Mouse (Mus musculus) macrophage (primary cell): ENCODE measurements around the gene Jmjd8. TPM values are rescaled to one million over a fixed set of nuclear protein-coding genes. Genes with fewer than 3 reads are reported as not detected.

Source experiments
- H3K27ac ChIP-seq: fragments of 350-480 bp; formaldehyde crosslinking; 2 replicates; pipeline ENCODE4 v1.9.0; 2021
- H3K36me3 ChIP-seq: fragments of 350-480 bp; formaldehyde crosslinking; 2 replicates; pipeline ENCODE4 v1.9.0; 2021; ENCODE audit errors: inconsistent target
- H3K4me3 ChIP-seq: fragments of 350-480 bp; formaldehyde crosslinking; 2 replicates; pipeline ENCODE4 v1.9.0; 2021; ENCODE audit errors: inconsistent target
- H3K79me2 ChIP-seq: fragments of 350-480 bp; formaldehyde crosslinking; 2 replicates; pipeline ENCODE4 v1.9.0; 2021; ENCODE audit errors: inconsistent target
- WGBS: methylation state at CpG from one replicate; pipeline ENCODE4 v1.1.7; 2026; ENCODE audit warnings: inconsistent platforms; ENCODE audit not compliant: missing documents; 5-methylcytosine and 5-hydroxymethylcytosine counted together
- polyA plus RNA-seq: library from polyadenylated mRNA; stranded (reverse); fragments of 250-400 nt; gene quantifications from 3 replicates; pipeline ENCODE4 v1.2.4, GENCODE M21; 2018; ENCODE audit warnings: inconsistent platforms
- total RNA-seq, 78 experiments: library from RNA; depleted of rRNA; stranded (reverse); fragments of 250-400 nt; gene quantifications; 1 replicate in 9 of 78; 2 replicates in 24 of 78; 3 replicates in 43 of 78; 4 replicates in 2 of 78; pipeline ENCODE4 v1.2.4; 2018; ENCODE audit warnings: inconsistent platforms in 56 of 78

The Jmjd8 gene
- total RNA-seq (2018; cell fraction: chromatin; rRNA removed): 10 to 100 TPM in 12 of 26 experiments, 1 to 10 TPM in 14; 1.8 to 31.3 (median 9.4) TPM
- 10 to 100 TPM; 11.9 to 18.8 (median 14.4) TPM for total RNA-seq (2018; cell fraction: cytosol; rRNA removed)
- total RNA-seq (2018; cell fraction: nucleus; rRNA removed): 10 to 100 TPM in 20 of 26 experiments, 1 to 10 TPM in 6; 3.6 to 28.7 (median 13.0) TPM
- polyA plus RNA-seq: 15.2 to 28.3 TPM (median 18.9 TPM) in 3 replicates

GRCm38 (mm10) chr17:25828712-25829557 is at the start of gene Jmjd8:
Jmjd8 (plus strand) TSS chr17:25828867.
- H3K79me2 ChIP-seq: peaks cover 59% of the 10 kb centered on the region
- peak within 1 kb of the TSS; percentile 62 for H3K27ac ChIP-seq
- peak within 1 kb of the TSS; percentile 64 for H3K4me3 ChIP-seq
- WGBS: under 1% methylated on average over 32 of the region's 32 CpGs
- H3K36me3 ChIP-seq: peaks cover 26% of the 10 kb centered on the region; the same call in 1 of the 2 replicates

- peaks cover 62% of the 10 kb centered on the region for H3K36me3 ChIP-seq
- H3K4me3 ChIP-seq: no peak overlapping the region
- peaks cover 9% of the 10 kb centered on the region; the same call in 1 of the 2 replicates for H3K79me2 ChIP-seq
- no peak overlapping the region for H3K27ac ChIP-seq
- 93% methylated on average over 6 of the region's 6 CpGs for WGBS
Measured at GRCm38 (mm10) chr17:25781339-25781738, 47.3 kb upstream of the Jmjd8 start.

- H3K36me3 ChIP-seq: peaks cover 48% of the 10 kb centered on the region
- peaks cover 9% of the 10 kb centered on the region; the same call in 1 of the 2 replicates for H3K79me2 ChIP-seq
- H3K27ac ChIP-seq: no peak overlapping the region
- 92% methylated on average over 7 of the region's 7 CpGs for WGBS
- no peak overlapping the region for H3K4me3 ChIP-seq
Measured at GRCm38 (mm10) chr17:25783086-25783485, 45.6 kb upstream of the Jmjd8 start.

GRCm38 (mm10) chr17:25783861-25784574 is 44.6 kb upstream of the Jmjd8 start:
- H3K27ac ChIP-seq: no peak overlapping the region
- H3K4me3 ChIP-seq: no peak overlapping the region
- H3K79me2 ChIP-seq: peaks cover 9% of the 10 kb centered on the region; the same call in 1 of the 2 replicates
- peaks cover 43% of the 10 kb centered on the region for H3K36me3 ChIP-seq
- 70% methylated on average over 15 of the region's 15 CpGs for WGBS

GRCm38 (mm10) chr17:25785281-25785745 is 43.4 kb upstream of the Jmjd8 start, which contains the start of gene Haghl:
Haghl (minus strand) TSS chr17:25785673.
- peak within 1 kb of the TSS; percentile 68 for H3K4me3 ChIP-seq
- peaks cover 9% of the 10 kb centered on the region; the same call in 1 of the 2 replicates for H3K79me2 ChIP-seq
- WGBS: 0% methylated on average over 23 of the region's 23 CpGs
- peak within 1 kb of the TSS; percentile 48 for H3K27ac ChIP-seq
- peaks cover 39% of the 10 kb centered on the region for H3K36me3 ChIP-seq

GRCm38 (mm10) chr17:25786280-25786679 is 42.4 kb upstream of the Jmjd8 start, which contains the start of gene Ccdc78:
Ccdc78 (plus strand) TSS chr17:25786580.
- WGBS: 87% methylated on average over 3 of the region's 3 CpGs

GRCm38 (mm10) chr17:25786781-25787504 is 41.7 kb upstream of the Jmjd8 start:
- Histone ChIP-seq H3K36me3 (peaks cover 23% of the 10 kb centered on the region), H3K79me2 (peaks cover 23% of the 10 kb centered on the region; the same call in 1 of the 2 replicates), H3K4me3 (no peak overlapping the region), H3K27ac (no peak overlapping the region)
- 98% methylated on average over 9 of the region's 9 CpGs for WGBS

More at GRCm38 (mm10) chr17:25786280-25786679, 42.4 kb upstream of the Jmjd8 start, which contains the start of gene Ccdc78:
- peak within 1 kb of the TSS; percentile 48 for H3K27ac ChIP-seq
- peaks cover 17% of the 10 kb centered on the region; the same call in 1 of the 2 replicates for H3K79me2 ChIP-seq
- H3K36me3 ChIP-seq: peaks cover 29% of the 10 kb centered on the region
- peak within 1 kb of the TSS; percentile 68 for H3K4me3 ChIP-seq

GRCm38 (mm10) chr17:25791320-25791842 is 37.3 kb upstream of the Jmjd8 start:
- H3K4me3 ChIP-seq: peak overlapping the region; percentile 91
- 28% methylated on average over 19 of the region's 19 CpGs for WGBS
- peak overlapping the region; percentile 78 for H3K27ac ChIP-seq
- H3K36me3 ChIP-seq: peaks cover 14% of the 10 kb centered on the region; the same call in 1 of the 2 replicates
- peaks cover 15% of the 10 kb centered on the region; the same call in 1 of the 2 replicates for H3K79me2 ChIP-seq

- Histone ChIP-seq H3K36me3 (peaks cover 14% of the 10 kb centered on the region; the same call in 1 of the 2 replicates), H3K27ac (peak overlapping the region; percentile 78), H3K4me3 (peak overlapping the region; percentile 91), H3K79me2 (peaks cover 15% of the 10 kb centered on the region; the same call in 1 of the 2 replicates)
- 1% methylated on average over 42 of the region's 45 CpGs for WGBS
Measured at GRCm38 (mm10) chr17:25791843-25792527, 36.7 kb upstream of the Jmjd8 start.

- H3K4me3 ChIP-seq: peak within 1 kb of the TSS; percentile 91
- H3K27ac ChIP-seq: peak within 1 kb of the TSS; percentile 78
- 0% methylated on average over 14 of the region's 14 CpGs for whole genome bisulfite sequencing
- H3K36me3 ChIP-seq: peaks cover 14% of the 10 kb centered on the region; the same call in 1 of the 2 replicates
- peaks cover 15% of the 10 kb centered on the region; the same call in 1 of the 2 replicates for H3K79me2 ChIP-seq
Measured at GRCm38 (mm10) chr17:25792615-25793014, 36.1 kb upstream of the Jmjd8 start, which contains the start of gene Fam173a. Fam173a (minus strand) TSS chr17:25792901.

- Histone ChIP-seq H3K79me2 (peaks cover 15% of the 10 kb centered on the region; the same call in 1 of the 2 replicates), H3K4me3 (no peak overlapping the region), H3K36me3 (peaks cover 7% of the 10 kb centered on the region; the same call in 1 of the 2 replicates), H3K27ac (no peak overlapping the region)
- WGBS: 96% methylated on average over 13 of the region's 13 CpGs
Measured at GRCm38 (mm10) chr17:25794197-25794596, 34.5 kb upstream of the Jmjd8 start.

- WGBS: 97% methylated on average over 14 of the region's 17 CpGs
- Histone ChIP-seq H3K4me3 (no peak overlapping the region), H3K36me3 (no peaks in the 10 kb centered on the region), H3K79me2 (peaks cover 15% of the 10 kb centered on the region; the same call in 1 of the 2 replicates), H3K27ac (no peak overlapping the region)
Measured at GRCm38 (mm10) chr17:25794998-25795397, 33.7 kb upstream of the Jmjd8 start.
